Mouse (Mus musculus) stomach, embryonic 15.5 days (tissue): ENCODE results near the gene Gas7. TPM values are rescaled to one million over a fixed set of nuclear protein-coding genes. Genes with fewer than 3 reads are reported as not detected.

ENCODE experiments used
- polyA plus RNA-seq: library from polyadenylated mRNA; unstranded; fragments of >200 nt; fragmentation: Nextera tagmentation; extraction: Ambion mirVana; gene quantifications from 2 replicates; pipeline ENCODE4 v1.2.1, GENCODE M21; 2015

Gas7 gene
- polyA plus RNA-seq, 1 experiment from 2014 or later, result 15.5 TPM

Other genes starting within 250 kb of the Gas7 start
- gene Myh4, start 217.4 kb upstream of the Gas7 start, polyA plus RNA-seq, result 0.03 TPM in 1 of 2 replicates, not detected in the other
- 3.2 and 6.6 TPM in 2 replicates for gene Myh8, start 178.3 kb upstream of the Gas7 start, polyA plus RNA-seq
- gene Myh13, start 133.8 kb upstream of the Gas7 start, polyA plus RNA-seq, result 0.03 and 0.04 TPM in 2 replicates
- gene Rcvrn, start 239.9 kb downstream of the Gas7 start, polyA plus RNA-seq, result 0.17 TPM in 1 of 2 replicates, not detected in the other